Mouse (Mus musculus): ENCODE measurements around the gene Anks6. TPM values are rescaled to one million over a fixed set of nuclear protein-coding genes. Genes with fewer than 3 reads are reported as not detected.
A peak's percentile ranks its signal among the peaks of the same experiment; 100 is the strongest.
"Not testable (repeated sequence)": the region's sequence is repeated elsewhere in the genome, so short reads cannot be mapped to it uniquely, and the experiment has no call there.

Anks6 gene
- polyA plus RNA-seq, 1 experiment = 2.8 TPM

DNA sequence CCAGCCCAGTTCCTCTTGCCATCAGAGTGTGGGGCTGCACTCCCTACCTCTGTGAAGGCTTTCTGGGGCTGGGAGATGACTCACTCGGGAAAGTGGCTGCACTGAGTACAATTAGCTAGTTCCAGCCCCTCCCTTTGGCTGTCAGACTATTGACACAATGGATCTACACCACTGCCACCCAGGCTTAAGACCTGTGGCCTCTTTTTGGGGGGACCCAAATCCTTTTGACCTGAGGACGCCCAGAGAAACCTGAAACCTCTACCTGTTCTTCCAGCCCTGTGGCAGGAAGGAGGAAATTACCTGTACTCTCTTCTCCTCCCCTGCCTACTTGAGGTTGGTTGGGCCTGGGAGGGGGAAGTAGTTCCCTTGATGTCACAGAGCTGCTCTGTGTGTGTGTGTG, 17.8 kb upstream of the Anks6 start:
- Histone ChIP-seq H3K9ac (ENCODE audit: low read depth, poor library complexity, severe bottlenecking) (no peak overlapping the region), H3K36me3 (ENCODE audit: control insufficient read depth, insufficient read depth, low read length, poor library complexity, severe bottlenecking) (no peaks in the 10 kb centered on the region), H3K4me1 (ENCODE audit: control insufficient read depth, insufficient read depth, low read length) (no peaks in the 10 kb centered on the region), H3K9me3 (replicated peaks; ENCODE audit: control insufficient read depth, insufficient read depth, low read length, poor library complexity, severe bottlenecking) (peaks cover 16% of the 10 kb centered on the region), H3K27me3 (ENCODE audit: control insufficient read depth, insufficient read depth, low read length, poor library complexity, severe bottlenecking) (no peaks in the 10 kb centered on the region), H3K27ac (ENCODE audit: insufficient read depth, low read length) (no peak overlapping the region), H3K4me3 (ENCODE audit: low read depth, low read length) (no peak overlapping the region)
- TF ChIP-seq POLR2A (IDR thresholded peaks at IDR 0.05; ENCODE audit: insufficient read depth, low read length) (no peak), CTCF (IDR thresholded peaks at IDR 0.05; ENCODE audit: low read depth, low read length) (no peak), EP300 (IDR thresholded peaks at IDR 0.05; ENCODE audit: insufficient read depth, low read depth, low read length) (no peak)

- Histone ChIP-seq H3K36me3 (ENCODE audit: control insufficient read depth, insufficient read depth, low read length, poor library complexity, severe bottlenecking) (no peaks in the 10 kb centered on the region), H3K27ac (ENCODE audit: insufficient read depth, low read length) (no peak overlapping the region), H3K9ac (ENCODE audit: low read depth, poor library complexity, severe bottlenecking) (no peak overlapping the region), H3K27me3 (ENCODE audit: control insufficient read depth, insufficient read depth, low read length, poor library complexity, severe bottlenecking) (peaks cover 8% of the 10 kb centered on the region; the same call in 1 of the 2 replicates), H3K9me3 (replicated peaks; ENCODE audit: control insufficient read depth, insufficient read depth, low read length, poor library complexity, severe bottlenecking) (peaks cover 4% of the 10 kb centered on the region; the same call in 1 of the 2 replicates), H3K4me1 (ENCODE audit: control insufficient read depth, insufficient read depth, low read length) (no peaks in the 10 kb centered on the region), H3K4me3 (ENCODE audit: low read depth, low read length) (no peak overlapping the region)
- TF ChIP-seq EP300 (IDR thresholded peaks at IDR 0.05; ENCODE audit: insufficient read depth, low read depth, low read length) (no peak), CTCF (IDR thresholded peaks at IDR 0.05; ENCODE audit: low read depth, low read length) (no peak), POLR2A (IDR thresholded peaks at IDR 0.05; ENCODE audit: insufficient read depth, low read length) (no peak)
Observed at GRCm38 (mm10) chr4:47060900-47061299, 3.7 kb upstream of the Anks6 start.

DNA sequence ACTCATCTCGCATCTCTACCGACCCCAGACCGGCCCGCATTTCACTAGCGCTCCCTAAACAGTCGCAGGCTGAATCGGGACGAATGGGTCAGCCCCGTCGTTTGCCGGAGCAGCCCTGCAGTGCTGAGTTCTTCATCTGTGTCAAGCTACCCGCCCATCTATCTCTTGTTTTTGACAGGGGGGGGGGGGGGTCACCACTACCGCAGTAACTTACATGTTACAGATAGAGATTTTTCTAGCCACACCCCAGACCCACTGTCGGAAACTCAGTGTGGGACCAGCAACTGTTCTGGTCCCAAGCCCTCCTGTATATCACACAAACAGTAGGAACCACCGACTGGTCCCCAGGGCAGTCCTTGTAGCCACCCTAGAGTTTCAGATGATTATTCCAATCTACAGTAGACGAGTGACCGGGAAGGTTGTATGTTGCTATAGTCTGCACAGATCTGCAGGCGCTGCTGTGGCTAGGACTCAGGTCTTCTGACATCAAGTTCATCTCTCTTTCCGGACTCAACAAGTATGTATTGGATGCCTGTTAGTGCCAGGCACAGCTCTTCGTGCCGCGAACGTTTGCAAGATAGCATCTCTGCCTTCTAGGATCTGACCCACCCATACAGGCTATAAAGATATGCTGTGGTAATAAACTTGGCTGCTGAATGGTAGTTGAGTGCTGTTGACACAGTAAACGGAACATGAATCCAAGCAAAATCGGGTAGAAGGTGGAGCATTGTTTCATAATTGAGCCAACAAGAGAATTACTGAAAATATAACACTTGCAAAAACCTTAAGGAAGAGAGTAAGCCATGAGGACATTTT, 491 bp upstream of the Anks6 start:
- Histone ChIP-seq H3K27ac (ENCODE audit: insufficient read depth, low read length) (no peak overlapping the region), H3K4me3 (ENCODE audit: low read depth, low read length) (peak overlapping the region; percentile 73), H3K36me3 (ENCODE audit: control insufficient read depth, insufficient read depth, low read length, poor library complexity, severe bottlenecking) (no peaks in the 10 kb centered on the region), H3K9ac (ENCODE audit: low read depth, poor library complexity, severe bottlenecking) (peak overlapping the region; percentile 55), H3K27me3 (ENCODE audit: control insufficient read depth, insufficient read depth, low read length, poor library complexity, severe bottlenecking) (peaks cover 8% of the 10 kb centered on the region; the same call in 1 of the 2 replicates), H3K9me3 (replicated peaks; ENCODE audit: control insufficient read depth, insufficient read depth, low read length, poor library complexity, severe bottlenecking) (peaks cover 5% of the 10 kb centered on the region; the same call in 1 of the 2 replicates), H3K4me1 (ENCODE audit: control insufficient read depth, insufficient read depth, low read length) (no peaks in the 10 kb centered on the region)
- TF ChIP-seq EP300 (IDR thresholded peaks at IDR 0.05; ENCODE audit: insufficient read depth, low read depth, low read length) (no peak), POLR2A (IDR thresholded peaks at IDR 0.05; ENCODE audit: insufficient read depth, low read length) (no peak), CTCF (IDR thresholded peaks at IDR 0.05; ENCODE audit: low read depth, low read length) (no peak)

GRCm38 (mm10) chr4:47055570-47056080, 1.6 kb downstream of the Anks6 start:
- Histone ChIP-seq H3K4me1 (ENCODE audit: control insufficient read depth, insufficient read depth, low read length) (no peaks in the 10 kb centered on the region), H3K4me3 (ENCODE audit: low read depth, low read length) (no peak overlapping the region), H3K36me3 (ENCODE audit: control insufficient read depth, insufficient read depth, low read length, poor library complexity, severe bottlenecking) (no peaks in the 10 kb centered on the region), H3K27me3 (ENCODE audit: control insufficient read depth, insufficient read depth, low read length, poor library complexity, severe bottlenecking) (peaks cover 8% of the 10 kb centered on the region; the same call in 1 of the 2 replicates), H3K9me3 (replicated peaks; ENCODE audit: control insufficient read depth, insufficient read depth, low read length, poor library complexity, severe bottlenecking) (peaks cover 5% of the 10 kb centered on the region; the same call in 1 of the 2 replicates), H3K27ac (ENCODE audit: insufficient read depth, low read length) (no peak overlapping the region), H3K9ac (ENCODE audit: low read depth, poor library complexity, severe bottlenecking) (no peak overlapping the region)
- TF ChIP-seq CTCF (IDR thresholded peaks at IDR 0.05; ENCODE audit: low read depth, low read length) (no peak), POLR2A (IDR thresholded peaks at IDR 0.05; ENCODE audit: insufficient read depth, low read length) (no peak), EP300 (IDR thresholded peaks at IDR 0.05; ENCODE audit: insufficient read depth, low read depth, low read length) (no peak)

GRCm38 (mm10) chr4:47055170-47055569, 2.1 kb downstream of the Anks6 start:
- H3K4me1 ChIP-seq (ENCODE audit: control insufficient read depth, insufficient read depth, low read length); H3K4me3 ChIP-seq (ENCODE audit: low read depth, low read length); H3K36me3 ChIP-seq (ENCODE audit: control insufficient read depth, insufficient read depth, low read length, poor library complexity, severe bottlenecking); H3K27me3 ChIP-seq (ENCODE audit: control insufficient read depth, insufficient read depth, low read length, poor library complexity, severe bottlenecking); H3K9me3 ChIP-seq (replicated peaks; ENCODE audit: control insufficient read depth, insufficient read depth, low read length, poor library complexity, severe bottlenecking); H3K27ac ChIP-seq (ENCODE audit: insufficient read depth, low read length); H3K9ac ChIP-seq (ENCODE audit: low read depth, poor library complexity, severe bottlenecking): not testable (repeated sequence)

DNA sequence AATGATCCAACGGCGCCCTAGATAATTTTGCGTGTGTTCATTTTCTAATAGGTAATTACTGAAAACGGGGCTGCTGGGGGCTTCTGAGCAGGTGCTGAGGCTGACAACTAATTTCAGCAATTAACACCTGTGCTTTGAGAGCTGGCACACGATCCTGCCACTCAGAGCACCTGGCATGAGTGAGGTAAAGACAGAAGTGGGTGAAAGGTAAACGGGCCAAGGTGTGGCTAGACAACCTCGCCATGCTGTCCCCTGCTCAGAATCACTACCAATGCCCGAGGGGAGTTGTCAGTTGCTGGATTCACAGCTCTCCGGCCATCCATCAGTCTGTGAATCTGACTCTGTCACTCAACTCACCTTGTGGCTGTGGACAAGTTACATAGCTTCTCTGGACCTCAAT, 5.3 kb downstream of the Anks6 start:
- Histone ChIP-seq H3K9ac (ENCODE audit: low read depth, poor library complexity, severe bottlenecking) (no peak overlapping the region), H3K9me3 (replicated peaks; ENCODE audit: control insufficient read depth, insufficient read depth, low read length, poor library complexity, severe bottlenecking) (peaks cover 5% of the 10 kb centered on the region; the same call in 1 of the 2 replicates), H3K4me1 (ENCODE audit: control insufficient read depth, insufficient read depth, low read length) (no peaks in the 10 kb centered on the region), H3K36me3 (ENCODE audit: control insufficient read depth, insufficient read depth, low read length, poor library complexity, severe bottlenecking) (no peaks in the 10 kb centered on the region), H3K27ac (ENCODE audit: insufficient read depth, low read length) (no peak overlapping the region), H3K4me3 (ENCODE audit: low read depth, low read length) (no peak overlapping the region), H3K27me3 (ENCODE audit: control insufficient read depth, insufficient read depth, low read length, poor library complexity, severe bottlenecking) (peaks cover 7% of the 10 kb centered on the region; the same call in 1 of the 2 replicates)
- no peak for TF ChIP-seq CTCF (IDR thresholded peaks at IDR 0.05; ENCODE audit: low read depth, low read length)
- TF ChIP-seq EP300 (IDR thresholded peaks at IDR 0.05; ENCODE audit: insufficient read depth, low read depth, low read length) = no peak
- TF ChIP-seq POLR2A (IDR thresholded peaks at IDR 0.05; ENCODE audit: insufficient read depth, low read length) = no peak
